Mouse (Mus musculus): ENCODE measurements around the gene Pde1c. TPM values are rescaled to one million over a fixed set of nuclear protein-coding genes. Genes with fewer than 3 reads are reported as not detected.

Gene Pde1c
- polyA plus RNA-seq, 1 experiment from 2014 or later: 1.5 TPM

DNA sequence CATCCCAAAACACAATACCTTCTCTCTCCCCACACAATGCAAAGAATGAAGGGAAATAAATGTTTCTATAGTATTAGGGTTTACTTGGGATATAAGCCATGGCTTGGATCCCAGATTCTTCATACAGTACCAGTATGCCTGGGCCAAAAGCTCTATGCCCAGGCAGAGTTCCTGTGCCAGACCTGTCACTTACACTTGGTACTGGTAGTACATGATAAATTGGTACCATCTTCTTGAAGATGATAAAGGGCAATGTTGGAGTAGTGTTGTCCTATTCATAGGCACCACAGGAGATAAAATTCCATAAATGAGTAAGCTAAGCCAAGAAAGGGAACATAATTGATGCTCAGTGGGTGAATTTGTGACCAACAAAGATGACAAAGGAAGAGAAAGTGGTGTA, 258.6 kb downstream of the Pde1c start:
- Histone ChIP-seq H3K27ac (ENCODE audit: low read length) (no peak overlapping the region), H3K9ac (ENCODE audit: low read depth, low read length) (no peak overlapping the region), H3K4me2 (ENCODE audit: low read depth, low read length) (no peak overlapping the region), H3K4me3 (ENCODE audit: low read length) (no peak overlapping the region), H3K27me3 (replicated peaks; ENCODE audit: control insufficient read depth, insufficient read depth, low read length) (no peaks in the 10 kb centered on the region), H3K9me3 (ENCODE audit: control insufficient read depth, low read length) (no peaks in the 10 kb centered on the region), H3K36me3 (ENCODE audit: control insufficient read depth, insufficient read depth, low read length) (no peaks in the 10 kb centered on the region), H3K4me1 (ENCODE audit: control insufficient read depth, insufficient read depth, low read length) (no peaks in the 10 kb centered on the region)
- no peak for ATAC-seq

DNA sequence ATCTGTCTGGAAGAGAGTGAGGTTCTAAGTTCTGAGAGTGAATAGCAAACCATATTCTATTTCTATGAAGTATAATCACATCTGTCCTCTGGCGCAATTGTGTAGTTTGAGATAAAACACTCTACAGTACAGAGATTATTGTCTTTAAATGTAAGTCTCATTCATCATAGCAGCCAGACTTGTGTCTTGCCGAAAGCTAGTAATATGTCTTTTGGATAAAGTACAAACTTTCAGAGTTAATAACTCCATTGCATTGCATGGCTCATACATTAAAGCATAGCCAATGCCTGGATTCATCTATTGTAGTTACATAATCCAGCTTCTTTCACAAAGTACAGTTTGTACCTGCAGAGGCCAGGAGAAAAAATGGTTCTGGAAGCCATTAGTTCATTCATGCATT, 262.8 kb downstream of the Pde1c start:
- no peak overlapping the region for H3K4me2 ChIP-seq (ENCODE audit: low read depth, low read length)
- H3K9me3 ChIP-seq (ENCODE audit: control insufficient read depth, low read length): no peaks in the 10 kb centered on the region
- no peak overlapping the region for H3K9ac ChIP-seq (ENCODE audit: low read depth, low read length)
- 58% methylated on average over 2 of the region's 2 CpGs for WGBS
- H3K27me3 ChIP-seq (replicated peaks; ENCODE audit: control insufficient read depth, insufficient read depth, low read length): no peaks in the 10 kb centered on the region
- H3K4me3 ChIP-seq (ENCODE audit: low read length): no peak overlapping the region
- H3K27ac ChIP-seq (ENCODE audit: low read length): no peak overlapping the region
- no peaks in the 10 kb centered on the region for H3K36me3 ChIP-seq (ENCODE audit: control insufficient read depth, insufficient read depth, low read length)
- no peak for ATAC-seq
- H3K4me1 ChIP-seq (ENCODE audit: control insufficient read depth, insufficient read depth, low read length): no peaks in the 10 kb centered on the region

DNA sequence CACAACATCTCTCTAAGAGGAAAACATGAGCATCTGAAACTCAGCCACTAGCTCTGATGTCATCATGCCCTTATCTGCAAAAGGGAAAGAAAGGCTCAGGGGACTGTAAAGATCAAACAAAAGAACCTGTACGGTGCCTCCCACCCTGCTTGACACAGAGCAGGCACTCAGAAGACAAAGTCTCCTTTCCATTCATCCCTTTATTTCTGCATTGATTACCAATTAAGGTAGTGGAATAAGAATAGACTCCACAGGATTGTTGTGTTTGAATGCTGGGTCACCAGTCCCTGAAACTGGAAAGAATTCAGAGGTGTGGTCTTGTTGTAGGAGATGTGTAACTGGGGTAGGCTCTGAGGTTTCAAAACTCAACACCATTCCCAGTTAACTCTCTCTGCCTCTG, 276.7 kb downstream of the Pde1c start:
- no peaks in the 10 kb centered on the region for H3K9me3 ChIP-seq (ENCODE audit: control insufficient read depth, low read length)
- H3K4me2 ChIP-seq (ENCODE audit: low read depth, low read length): no peak overlapping the region
- H3K36me3 ChIP-seq (ENCODE audit: control insufficient read depth, insufficient read depth, low read length): no peaks in the 10 kb centered on the region
- H3K4me1 ChIP-seq (ENCODE audit: control insufficient read depth, insufficient read depth, low read length): no peaks in the 10 kb centered on the region
- H3K27ac ChIP-seq (ENCODE audit: low read length): no peak overlapping the region
- H3K27me3 ChIP-seq (replicated peaks; ENCODE audit: control insufficient read depth, insufficient read depth, low read length): no peaks in the 10 kb centered on the region
- 59% methylated on average over 1 of the region's 1 CpGs for WGBS
- no peak for ATAC-seq
- no peak overlapping the region for H3K9ac ChIP-seq (ENCODE audit: low read depth, low read length)
- no peak overlapping the region for H3K4me3 ChIP-seq (ENCODE audit: low read length)

DNA sequence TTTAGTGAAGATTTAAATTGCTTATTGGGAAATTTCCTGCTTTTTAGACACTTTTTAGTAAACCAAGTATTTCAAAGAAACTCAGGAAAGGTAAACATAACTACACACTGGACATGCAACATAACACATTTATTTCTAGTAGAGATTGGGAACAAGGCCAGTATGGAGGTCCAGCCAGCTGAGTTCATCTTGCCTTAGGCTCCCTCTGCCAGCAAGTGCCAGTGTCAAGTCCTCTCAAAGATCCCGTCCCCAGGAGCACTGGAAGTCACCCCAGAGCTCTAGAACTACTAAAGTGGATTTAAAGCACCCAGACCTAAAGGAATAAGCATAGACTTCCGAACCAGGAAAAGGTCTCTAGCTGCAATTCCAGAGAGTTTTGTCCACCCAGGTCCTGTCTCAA, 279.6 kb downstream of the Pde1c start:
- ATAC-seq: no peak
- Histone ChIP-seq H3K36me3 (ENCODE audit: control insufficient read depth, insufficient read depth, low read length) (no peaks in the 10 kb centered on the region), H3K27me3 (replicated peaks; ENCODE audit: control insufficient read depth, insufficient read depth, low read length) (no peaks in the 10 kb centered on the region), H3K9me3 (ENCODE audit: control insufficient read depth, low read length) (no peaks in the 10 kb centered on the region), H3K4me3 (ENCODE audit: low read length) (no peak overlapping the region), H3K27ac (ENCODE audit: low read length) (no peak overlapping the region), H3K9ac (ENCODE audit: low read depth, low read length) (no peak overlapping the region), H3K4me2 (ENCODE audit: low read depth, low read length) (no peak overlapping the region), H3K4me1 (ENCODE audit: control insufficient read depth, insufficient read depth, low read length) (no peaks in the 10 kb centered on the region)
- WGBS: 78% methylated on average over 2 of the region's 2 CpGs

DNA sequence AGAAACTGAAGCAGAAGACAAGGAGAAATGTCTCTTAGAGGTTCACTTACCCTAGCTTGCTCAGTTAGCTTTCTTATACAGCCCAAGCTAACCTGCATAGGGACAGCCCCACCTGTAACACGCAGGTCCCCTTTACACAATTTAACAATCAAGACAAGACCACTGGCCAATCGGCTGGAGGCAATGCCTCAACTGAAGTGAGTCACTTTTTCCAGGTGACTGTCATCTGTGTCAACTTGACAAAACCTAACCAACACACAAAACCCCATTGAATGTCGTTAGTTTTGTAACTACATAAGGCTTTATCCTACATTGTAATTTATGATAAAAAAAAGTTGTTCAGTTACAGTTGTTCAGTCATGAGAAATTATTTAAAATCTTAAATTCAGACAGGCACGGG, 284.1 kb downstream of the Pde1c start:
- no peaks in the 10 kb centered on the region for H3K4me1 ChIP-seq (ENCODE audit: control insufficient read depth, insufficient read depth, low read length)
- no peak overlapping the region for H3K4me2 ChIP-seq (ENCODE audit: low read depth, low read length)
- no peak overlapping the region for H3K9ac ChIP-seq (ENCODE audit: low read depth, low read length)
- ATAC-seq: no peak
- H3K4me3 ChIP-seq (ENCODE audit: low read length): no peak overlapping the region
- H3K36me3 ChIP-seq (ENCODE audit: control insufficient read depth, insufficient read depth, low read length): no peaks in the 10 kb centered on the region
- H3K27ac ChIP-seq (ENCODE audit: low read length): no peak overlapping the region
- WGBS: 89% methylated on average over 4 of the region's 4 CpGs
- no peaks in the 10 kb centered on the region for H3K9me3 ChIP-seq (ENCODE audit: control insufficient read depth, low read length)
- H3K27me3 ChIP-seq (replicated peaks; ENCODE audit: control insufficient read depth, insufficient read depth, low read length): no peaks in the 10 kb centered on the region

DNA sequence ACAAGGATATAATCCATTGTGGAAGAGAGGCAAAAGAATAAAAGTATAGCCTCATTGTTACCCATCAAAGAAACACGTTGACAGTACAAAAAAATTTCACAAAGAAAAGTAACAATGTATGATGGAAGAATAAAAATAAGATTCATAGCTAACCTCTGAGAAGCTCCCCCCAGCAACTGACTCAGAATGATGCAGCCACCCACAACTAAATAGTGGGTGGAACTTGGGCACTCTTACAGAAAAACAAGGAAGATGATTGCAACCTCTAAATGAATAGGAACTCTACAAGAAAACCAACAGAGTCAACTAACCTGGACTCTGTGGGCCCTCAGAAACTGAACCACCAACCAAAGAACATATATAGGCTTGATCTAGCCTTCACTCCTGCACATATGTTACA, 293.4 kb downstream of the Pde1c start:
- no peak overlapping the region for H3K4me3 ChIP-seq (ENCODE audit: low read length)
- no peaks in the 10 kb centered on the region for H3K4me1 ChIP-seq (ENCODE audit: control insufficient read depth, insufficient read depth, low read length)
- no peak overlapping the region for H3K27ac ChIP-seq (ENCODE audit: low read length)
- no peaks in the 10 kb centered on the region for H3K27me3 ChIP-seq (replicated peaks; ENCODE audit: control insufficient read depth, insufficient read depth, low read length)
- no peaks in the 10 kb centered on the region for H3K9me3 ChIP-seq (ENCODE audit: control insufficient read depth, low read length)
- no peaks in the 10 kb centered on the region for H3K36me3 ChIP-seq (ENCODE audit: control insufficient read depth, insufficient read depth, low read length)
- WGBS: 76% methylated on average over 1 of the region's 1 CpGs
- no peak for ATAC-seq
- H3K9ac ChIP-seq (ENCODE audit: low read depth, low read length): no peak overlapping the region
- H3K4me2 ChIP-seq (ENCODE audit: low read depth, low read length): no peak overlapping the region

DNA sequence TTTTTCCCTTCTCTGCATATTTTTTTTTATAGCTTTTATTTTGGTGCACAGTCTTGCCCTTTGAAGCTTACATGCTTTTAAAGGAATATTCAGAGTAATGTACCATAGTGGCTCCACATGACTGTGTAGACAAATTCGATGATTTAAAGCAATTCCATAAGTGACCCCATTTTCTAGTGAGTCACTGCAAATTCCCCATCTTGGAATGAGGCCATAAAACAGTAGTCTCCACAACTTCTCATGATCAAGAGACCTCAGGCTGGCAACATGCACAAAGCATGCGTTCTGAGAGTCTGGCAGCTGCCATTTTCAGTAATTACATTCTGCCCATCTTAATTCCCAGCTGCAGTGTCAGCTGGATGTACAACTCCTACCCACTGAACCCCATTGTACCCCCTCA, 297.2 kb downstream of the Pde1c start:
- H3K4me2 ChIP-seq (ENCODE audit: low read depth, low read length): no peak overlapping the region
- no peaks in the 10 kb centered on the region for H3K36me3 ChIP-seq (ENCODE audit: control insufficient read depth, insufficient read depth, low read length)
- no peaks in the 10 kb centered on the region for H3K27me3 ChIP-seq (replicated peaks; ENCODE audit: control insufficient read depth, insufficient read depth, low read length)
- no peak overlapping the region for H3K9ac ChIP-seq (ENCODE audit: low read depth, low read length)
- ATAC-seq: no peak
- WGBS: 67% methylated on average over 2 of the region's 2 CpGs
- no peaks in the 10 kb centered on the region for H3K9me3 ChIP-seq (ENCODE audit: control insufficient read depth, low read length)
- no peaks in the 10 kb centered on the region for H3K4me1 ChIP-seq (ENCODE audit: control insufficient read depth, insufficient read depth, low read length)
- H3K27ac ChIP-seq (ENCODE audit: low read length): no peak overlapping the region
- no peak overlapping the region for H3K4me3 ChIP-seq (ENCODE audit: low read length)

DNA sequence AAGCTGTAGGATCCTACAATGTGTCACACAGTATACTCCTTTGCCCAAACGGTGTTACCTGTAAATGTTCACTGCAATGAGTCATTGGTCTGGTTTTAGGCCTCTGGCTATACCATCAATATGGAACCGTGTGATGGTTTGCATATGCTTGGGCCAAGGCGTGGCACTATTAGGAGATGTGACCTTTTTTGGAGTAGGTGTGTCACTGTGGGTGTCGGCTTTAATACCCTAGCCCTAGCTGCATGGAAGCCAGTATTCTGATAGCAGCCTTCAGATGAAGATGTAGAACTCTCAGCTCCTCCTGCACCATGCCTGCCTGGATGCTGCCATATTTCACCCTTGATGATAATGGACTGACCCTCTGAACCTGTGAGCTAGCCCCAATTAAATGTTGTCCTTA, 304.4 kb downstream of the Pde1c start:
- H3K36me3 ChIP-seq (ENCODE audit: control insufficient read depth, insufficient read depth, low read length): no peaks in the 10 kb centered on the region
- no peaks in the 10 kb centered on the region for H3K27me3 ChIP-seq (replicated peaks; ENCODE audit: control insufficient read depth, insufficient read depth, low read length)
- no peaks in the 10 kb centered on the region for H3K4me1 ChIP-seq (ENCODE audit: control insufficient read depth, insufficient read depth, low read length)
- no peak overlapping the region for H3K27ac ChIP-seq (ENCODE audit: low read length)
- H3K9me3 ChIP-seq (ENCODE audit: control insufficient read depth, low read length): no peaks in the 10 kb centered on the region
- 89% methylated on average over 4 of the region's 4 CpGs for WGBS
- ATAC-seq: no peak
- no peak overlapping the region for H3K9ac ChIP-seq (ENCODE audit: low read depth, low read length)
- H3K4me2 ChIP-seq (ENCODE audit: low read depth, low read length): no peak overlapping the region
- no peak overlapping the region for H3K4me3 ChIP-seq (ENCODE audit: low read length)

DNA sequence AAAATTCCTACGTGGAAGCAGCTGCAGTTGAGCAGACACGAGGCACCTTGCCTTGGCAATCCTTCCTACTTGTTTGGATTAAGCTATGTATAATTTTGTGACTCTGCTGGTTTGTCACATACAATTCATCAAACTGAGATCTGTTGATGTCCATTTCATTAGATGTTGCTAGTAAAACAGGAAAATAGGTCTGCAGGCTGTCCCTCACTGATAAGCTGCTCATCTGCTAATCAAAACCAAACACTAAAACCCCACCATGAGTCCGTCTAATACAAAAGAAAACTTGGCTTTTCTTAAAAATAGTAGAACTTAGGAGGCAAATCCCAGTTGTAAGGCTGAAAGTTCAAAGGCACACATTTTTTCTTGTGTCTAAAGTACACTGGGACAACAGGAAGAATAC, 308.8 kb downstream of the Pde1c start:
- ATAC-seq: no peak
- Histone ChIP-seq H3K4me2 (ENCODE audit: low read depth, low read length) (no peak overlapping the region), H3K36me3 (ENCODE audit: control insufficient read depth, insufficient read depth, low read length) (no peaks in the 10 kb centered on the region), H3K9me3 (ENCODE audit: control insufficient read depth, low read length) (no peaks in the 10 kb centered on the region), H3K27ac (ENCODE audit: low read length) (no peak overlapping the region), H3K4me1 (ENCODE audit: control insufficient read depth, insufficient read depth, low read length) (no peaks in the 10 kb centered on the region), H3K9ac (ENCODE audit: low read depth, low read length) (no peak overlapping the region), H3K4me3 (ENCODE audit: low read length) (no peak overlapping the region), H3K27me3 (replicated peaks; ENCODE audit: control insufficient read depth, insufficient read depth, low read length) (no peaks in the 10 kb centered on the region)
- WGBS: 55% methylated on average over 3 of the region's 3 CpGs

DNA sequence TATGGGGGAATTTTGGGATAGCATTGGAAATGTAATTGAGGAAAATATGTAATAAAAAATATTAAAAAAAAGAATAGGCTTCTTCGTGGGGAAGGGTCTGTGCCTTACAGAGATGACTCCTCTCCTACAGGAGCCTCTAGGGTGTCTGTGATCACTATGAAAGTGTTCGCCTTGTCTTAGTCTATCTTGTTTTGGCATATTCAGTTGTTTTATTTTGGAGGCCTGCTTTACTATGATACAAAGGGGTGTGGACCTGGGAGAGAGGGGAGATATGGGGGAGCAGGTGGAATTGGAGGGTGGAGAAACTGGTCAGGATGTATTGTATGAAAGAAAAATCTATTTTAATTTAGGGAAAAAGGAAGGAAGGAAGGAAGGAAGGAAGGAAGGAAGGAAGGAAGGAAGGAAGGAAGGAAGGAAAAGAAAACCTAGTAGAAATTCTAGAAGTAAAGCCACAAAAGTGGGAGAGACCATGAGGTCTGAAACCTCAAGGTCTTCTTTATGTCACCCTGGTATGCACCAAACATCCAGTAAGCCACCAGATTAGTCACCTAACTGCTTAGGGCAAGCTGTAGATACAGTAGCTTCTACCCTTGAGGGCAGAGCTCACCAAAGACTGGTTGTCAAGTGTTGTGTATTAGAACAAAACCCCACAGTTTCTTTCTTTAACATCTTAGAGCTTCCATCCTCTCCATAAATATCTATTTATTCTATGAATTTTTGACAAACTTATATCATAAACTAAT, 311.2 kb downstream of the Pde1c start:
- no peak for ATAC-seq

More for the DNA sequence above, 311.2 kb downstream of the Pde1c start:
- Histone ChIP-seq H3K27ac (ENCODE audit: low read length) (no peak overlapping the region), H3K36me3 (ENCODE audit: control insufficient read depth, insufficient read depth, low read length) (no peaks in the 10 kb centered on the region), H3K4me3 (ENCODE audit: low read length) (no peak overlapping the region), H3K4me2 (ENCODE audit: low read depth, low read length) (no peak overlapping the region), H3K4me1 (ENCODE audit: control insufficient read depth, insufficient read depth, low read length) (no peaks in the 10 kb centered on the region), H3K9me3 (ENCODE audit: control insufficient read depth, low read length) (no peaks in the 10 kb centered on the region), H3K9ac (ENCODE audit: low read depth, low read length) (no peak overlapping the region), H3K27me3 (replicated peaks; ENCODE audit: control insufficient read depth, insufficient read depth, low read length) (no peaks in the 10 kb centered on the region)
- WGBS: 90% methylated on average over 2 of the region's 2 CpGs

Measured in intestine, embryonic 16.5 days (tissue).